Mouse (Mus musculus) MEL (cell line): Measurements from ENCODE around the gene Ccl6.

Experiments used
- CHD2 ChIP-seq: IDR thresholded peaks from 2 replicates; pipeline ENCODE4 v1.6.1; 2011; ENCODE audit warnings: low read length, improper control_type of control experiment
- CTCF ChIP-seq, 3 experiments: IDR thresholded peaks in 2 of 3; conservative IDR thresholded peaks in 1 of 3; 2 replicates each; pipeline ENCODE4 v1.5.1; 2011 to 2012; ENCODE audit warnings: low read length in 3 of 3, low read depth in 2 of 3, mild to moderate bottlenecking in 2 of 3, improper control_type of control experiment in 1 of 3, inconsistent platforms in 1 of 3, mixed read lengths in 1 of 3, moderate library complexity in 1 of 3; ENCODE audit not compliant: control insufficient read depth in 1 of 3, insufficient read depth in 1 of 3, poor library complexity in 1 of 3, severe bottlenecking in 1 of 3
- EP300 ChIP-seq, 2 experiments: IDR thresholded peaks; 2 replicates each; pipeline ENCODE4 v1.6.1; 2011; ENCODE audit warnings: improper control_type of control experiment in 2 of 2, low read length in 2 of 2, low read depth in 1 of 2, mild to moderate bottlenecking in 1 of 2
- GATA1 ChIP-seq: IDR thresholded peaks from 2 replicates; pipeline ENCODE4 v1.6.1; 2011; ENCODE audit warnings: low read depth, low read length, improper control_type of control experiment
- HCFC1 ChIP-seq: IDR thresholded peaks from 2 replicates; pipeline ENCODE4 v1.6.1; 2012; ENCODE audit warnings: low read depth, mild to moderate bottlenecking, inconsistent platforms, low read length, improper control_type of control experiment, moderate library complexity
- MXI1 ChIP-seq: IDR thresholded peaks from 2 replicates; pipeline ENCODE4 v1.6.1; 2011; ENCODE audit warnings: mild to moderate bottlenecking, low read depth, low read length, improper control_type of control experiment
- POLR2A ChIP-seq, 2 experiments: IDR thresholded peaks; 2 replicates each; pipeline ENCODE4 v1.6.1; 2011 to 2012; ENCODE audit warnings: low read length in 2 of 2, mild to moderate bottlenecking in 2 of 2, control low read depth in 1 of 2, improper control_type of control experiment in 1 of 2, low read depth in 1 of 2, moderate library complexity in 1 of 2; ENCODE audit not compliant: control insufficient read depth in 1 of 2, insufficient read depth in 1 of 2, poor library complexity in 1 of 2
- RCOR1 ChIP-seq: IDR thresholded peaks from 2 replicates; pipeline ENCODE4 v1.6.1; 2012; ENCODE audit warnings: low read depth, mild to moderate bottlenecking, inconsistent platforms, low read length, improper control_type of control experiment
- SMC3 ChIP-seq: IDR thresholded peaks from 2 replicates; pipeline ENCODE4 v1.6.1; 2011; ENCODE audit warnings: low read depth, low read length, improper control_type of control experiment
- TBP ChIP-seq: IDR thresholded peaks from 2 replicates; pipeline ENCODE4 v1.8.0; 2011; ENCODE audit warnings: low read depth, low read length, improper control_type of control experiment
- UBTF ChIP-seq: IDR thresholded peaks from 2 replicates; pipeline ENCODE4 v1.6.1; 2012; ENCODE audit warnings: low read depth, mild to moderate bottlenecking, inconsistent platforms, low read length, improper control_type of control experiment, moderate library complexity, borderline replicate concordance; ENCODE audit not compliant: insufficient read depth
- ZKSCAN1 ChIP-seq: IDR thresholded peaks from 2 replicates; pipeline ENCODE4 v1.6.1; 2012; ENCODE audit warnings: low read depth, mild to moderate bottlenecking, inconsistent platforms, low read length, improper control_type of control experiment, moderate library complexity

- TF ChIP-seq TBP (no peak), ZKSCAN1 (no peak), EP300 (IDR thresholded peaks at IDR 0.05; ENCODE audit: low read depth in 1 of 2, low read length in 2 of 2) (no peak), SMC3 (no peak), GATA1 (no peak), CHD2 (no peak), POLR2A (IDR thresholded peaks at IDR 0.05; ENCODE audit: control insufficient read depth in 1 of 2, insufficient read depth in 1 of 2, low read depth in 1 of 2, low read length in 2 of 2, poor library complexity in 1 of 2) (no peak), UBTF (no peak), MXI1 (no peak), HCFC1 (no peak), CTCF (IDR thresholded peaks at IDR 0.05 in 2 of 3, conservative IDR thresholded peaks at IDR 0.05 in 1 of 3; ENCODE audit: control insufficient read depth in 1 of 3, insufficient read depth in 1 of 3, low read depth in 2 of 3, low read length in 3 of 3, poor library complexity in 1 of 3, severe bottlenecking in 1 of 3) (no peak), RCOR1 (no peak)
Observed at GRCm38 (mm10) chr11:83593453-83593852, 566 bp upstream of the Ccl6 start.
